In the genomic region with DNA sequence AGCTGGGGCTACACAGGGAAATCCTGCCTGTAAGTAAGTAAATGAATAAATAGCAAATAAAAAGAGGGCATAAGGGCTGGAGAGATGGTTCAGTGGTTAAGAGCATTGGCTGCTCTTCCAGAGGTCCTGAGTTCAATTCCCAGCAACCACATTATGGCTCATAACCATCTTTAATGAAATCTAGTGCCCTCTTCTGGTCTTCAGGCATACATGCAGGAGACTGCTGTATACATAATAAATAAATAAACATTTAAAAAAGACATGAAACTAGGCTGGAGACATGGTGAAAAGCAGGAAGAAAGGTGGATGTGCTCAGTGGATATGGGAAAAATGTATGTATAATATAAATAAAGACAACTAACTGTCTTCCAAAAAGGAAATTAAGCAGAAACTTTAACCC, we compare ENCODE assay signal across 13 mouse cellular contexts.
"Had no signal": no experiment of that assay in that cellular context is flagged by ENCODE, and none has a peak within 500 bp of the region (broad histone marks: within the 10 kb centered on the region; RNA-seq: fewer than 3 reads in every experiment).

No protein-coding gene starts in this region.

- H3K4me3 ChIP-seq: megakaryocyte, embryonic 14.5 days; midbrain, embryonic 10.5 days; midbrain, embryonic 13.5 days; myocyte; neural tube, embryonic 13.5 days had no signal

- H3K4me1 ChIP-seq: midbrain, embryonic 10.5 days; midbrain, embryonic 13.5 days; neural tube, embryonic 13.5 days had no signal

- H3K9ac ChIP-seq: midbrain, embryonic 13.5 days; neural tube, embryonic 13.5 days had no signal

- H3K4me2 ChIP-seq: midbrain, embryonic 13.5 days; neural tube, embryonic 13.5 days had no signal

- H3K27ac ChIP-seq: kidney, postnatal 0 days; midbrain, embryonic 10.5 days; midbrain, embryonic 13.5 days; neural tube, embryonic 13.5 days had no signal

- H3K9me3 ChIP-seq: midbrain, embryonic 10.5 days; midbrain, embryonic 13.5 days; neural tube, embryonic 13.5 days had no signal

- ATAC-seq: intestine, postnatal 0 days; midbrain, embryonic 13.5 days; midbrain, embryonic 16.5 days had no signal

- H3K36me3 ChIP-seq: midbrain, embryonic 10.5 days; midbrain, embryonic 13.5 days; neural tube, embryonic 13.5 days had no signal

- H3K27me3 ChIP-seq: midbrain, embryonic 13.5 days; neural tube, embryonic 13.5 days had no signal

- DNase-seq: kidney, adult 2 months; kidney, postnatal 25 days; thymus, adult 2 months; thymus, postnatal 14 days; thymus, postnatal 4 days had no signal
